Mouse (Mus musculus): ENCODE data around the gene Olfr378. TPM values are rescaled to one million over a fixed set of nuclear protein-coding genes. Genes with fewer than 3 reads are reported as not detected.

Olfr378 gene
- total RNA-seq (2014; rRNA removed): not detected in 2 replicates
- polyA plus RNA-seq (2015; fragmentation: Nextera tagmentation; extraction: Ambion mirVana): not detected in 2 replicates

DNA sequence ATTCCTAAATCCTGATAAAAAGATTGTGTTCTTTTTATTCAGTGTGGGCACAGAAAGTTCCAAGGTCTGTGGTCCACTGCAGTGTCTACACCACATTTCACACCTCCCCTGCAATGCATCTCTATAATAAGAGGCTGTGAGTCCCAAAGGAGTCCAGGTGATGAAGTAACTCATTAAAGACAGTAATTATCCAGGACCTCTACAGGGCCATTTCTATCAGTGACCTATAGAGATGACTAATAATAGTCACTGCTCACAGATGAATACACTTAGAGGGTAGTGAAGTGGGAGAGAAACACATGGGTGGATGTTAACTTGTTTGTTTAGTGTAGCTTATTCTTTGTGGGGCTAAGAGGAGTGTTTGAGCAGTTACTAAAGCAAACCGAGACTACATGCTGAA, at the start of gene Olfr378:
Gene Olfr378, minus strand, starts transcription at position 101 of the 400 bp plus-strand sequence.
- no peak for TF ChIP-seq CTCF (IDR thresholded peaks at IDR 0.05)
- no peak within 1 kb of the TSS for H3K4me3 ChIP-seq (ENCODE audit: low read depth, low read length)
- ATAC-seq (ENCODE audit: low FRiP score) (no peak), DNase-seq (ENCODE audit: low spot score) (no peak)
- no peak within 1 kb of the TSS for H3K9ac ChIP-seq (replicated peaks; ENCODE audit: low read length, poor library complexity, severe bottlenecking)
- no peaks in the 10 kb centered on the region for H3K27me3 ChIP-seq (ENCODE audit: insufficient read depth, low read length)
- H3K27ac ChIP-seq (ENCODE audit: low read depth, low read length): no peak within 1 kb of the TSS
- 98% methylated on average over 1 of the region's 1 CpGs for WGBS
- H3K36me3 ChIP-seq (ENCODE audit: insufficient read depth, low read length): no peaks in the 10 kb centered on the region
- H3K4me2 ChIP-seq (ENCODE audit: low read depth, low read length, poor library complexity, severe bottlenecking): no peak within 1 kb of the TSS
- peaks cover 11% of the 10 kb centered on the region for H3K9me3 ChIP-seq (ENCODE audit: low read length)
- no peaks in the 10 kb centered on the region for H3K4me1 ChIP-seq (ENCODE audit: insufficient read depth, low read length)

- DNase-seq (ENCODE audit: low spot score) (no peak), ATAC-seq (ENCODE audit: low FRiP score) (no peak)
- Histone ChIP-seq H3K9me3 (ENCODE audit: low read length) (peaks cover under 1% of the 10 kb centered on the region; the same call in 1 of the 2 replicates), H3K4me2 (ENCODE audit: low read depth, low read length, poor library complexity, severe bottlenecking) (no peak within 1 kb of the TSS), H3K4me1 (ENCODE audit: insufficient read depth, low read length) (no peaks in the 10 kb centered on the region), H3K36me3 (ENCODE audit: insufficient read depth, low read length) (no peaks in the 10 kb centered on the region), H3K27ac (ENCODE audit: low read depth, low read length) (no peak within 1 kb of the TSS), H3K9ac (replicated peaks; ENCODE audit: low read length, poor library complexity, severe bottlenecking) (no peak within 1 kb of the TSS), H3K4me3 (ENCODE audit: low read depth, low read length) (no peak within 1 kb of the TSS), H3K27me3 (ENCODE audit: insufficient read depth, low read length) (no peaks in the 10 kb centered on the region)
- TF ChIP-seq CTCF (IDR thresholded peaks at IDR 0.05): no peak
- WGBS: 88% methylated on average over 1 of the region's 1 CpGs
These were observed 29.1 kb upstream of the Olfr378 start, which contains the start of gene Olfr380 for GRCm38 (mm10) chr11:73457408-73457807. TSS of gene Olfr380 (minus strand) at chr11:73457508.

DNA sequence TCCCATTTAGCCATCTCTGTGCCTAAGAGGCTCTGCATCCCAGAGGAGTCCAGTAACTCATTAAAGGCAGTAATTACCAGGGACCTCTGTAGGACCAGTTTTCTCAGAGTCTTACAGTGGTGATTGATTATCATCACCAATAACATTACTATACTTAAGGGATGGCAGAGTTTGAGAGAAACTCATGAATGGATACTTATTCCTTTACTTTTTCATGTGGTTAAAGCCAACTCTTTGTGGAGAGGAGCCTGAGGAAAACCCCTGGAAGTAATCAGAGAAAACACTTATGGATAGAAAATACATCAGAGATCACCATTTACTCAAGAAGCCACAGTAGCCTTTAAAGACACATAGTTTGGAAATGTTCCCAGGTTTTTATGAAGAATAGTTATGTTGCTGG, 28.8 kb downstream of the Olfr378 start, which contains the start of gene Olfr1:
Gene Olfr1, minus strand, starts transcription at position 101 of the 400 bp plus-strand sequence.
- no peak for TF ChIP-seq CTCF (IDR thresholded peaks at IDR 0.05)
- Histone ChIP-seq H3K4me3 (ENCODE audit: low read depth, low read length) (no peak within 1 kb of the TSS), H3K9ac (replicated peaks; ENCODE audit: low read length, poor library complexity, severe bottlenecking) (no peak within 1 kb of the TSS), H3K36me3 (ENCODE audit: insufficient read depth, low read length) (no peaks in the 10 kb centered on the region), H3K4me2 (ENCODE audit: low read depth, low read length, poor library complexity, severe bottlenecking) (no peak within 1 kb of the TSS), H3K27ac (ENCODE audit: low read depth, low read length) (no peak within 1 kb of the TSS), H3K9me3 (ENCODE audit: low read length) (0 out of 2 replicates have a peak, but pooled peaks cover 2% of the 10 kb centered on the region), H3K4me1 (ENCODE audit: insufficient read depth, low read length) (no peaks in the 10 kb centered on the region), H3K27me3 (ENCODE audit: insufficient read depth, low read length) (no peaks in the 10 kb centered on the region)
- DNase-seq (ENCODE audit: low spot score) (no peak), ATAC-seq (ENCODE audit: low FRiP score) (no peak)

DNA sequence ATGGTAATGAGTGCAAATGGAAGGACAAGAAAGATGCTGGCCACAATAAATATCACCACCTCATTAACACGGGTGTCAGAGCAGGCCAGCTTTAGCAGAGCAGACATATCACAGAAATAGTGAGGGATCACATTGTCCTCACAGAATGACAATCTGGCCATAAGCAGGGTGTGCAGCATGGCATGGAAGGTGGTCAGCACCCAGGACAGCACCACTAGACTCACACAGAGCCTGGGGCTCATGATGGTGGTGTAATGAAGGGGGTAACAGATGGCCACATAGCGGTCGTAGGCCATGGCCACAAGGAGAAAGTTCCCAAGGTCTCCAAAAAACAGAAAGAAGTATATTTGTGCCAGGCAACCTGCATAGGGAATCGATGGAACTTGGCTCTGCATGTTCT, 32.9 kb downstream of the Olfr378 start:
- H3K4me2 ChIP-seq (ENCODE audit: low read depth, low read length, poor library complexity, severe bottlenecking): no peak overlapping the region
- no peaks in the 10 kb centered on the region for H3K4me1 ChIP-seq (ENCODE audit: insufficient read depth, low read length)
- 0 out of 2 replicates have a peak, but pooled peaks cover under 1% of the 10 kb centered on the region for H3K9me3 ChIP-seq (ENCODE audit: low read length)
- H3K36me3 ChIP-seq (ENCODE audit: insufficient read depth, low read length): no peaks in the 10 kb centered on the region
- no peak overlapping the region for H3K27ac ChIP-seq (ENCODE audit: low read depth, low read length)
- DNase-seq (ENCODE audit: low spot score): no peak
- no peak overlapping the region for H3K4me3 ChIP-seq (ENCODE audit: low read depth, low read length)
- H3K27me3 ChIP-seq (ENCODE audit: insufficient read depth, low read length): no peaks in the 10 kb centered on the region
- no peak overlapping the region for H3K9ac ChIP-seq (replicated peaks; ENCODE audit: low read length, poor library complexity, severe bottlenecking)
- 76% methylated on average over 4 of the region's 4 CpGs for WGBS
- no peak for TF ChIP-seq CTCF (IDR thresholded peaks at IDR 0.05)
- ATAC-seq (ENCODE audit: low FRiP score): no peak

Other genes starting within 250 kb of the Olfr378 start
- 21.5 and 22.9 TPM in 2 replicates for gene Ctns, start 229.4 kb downstream of the Olfr378 start, total RNA-seq (2014; rRNA removed)
- 13.0 and 13.3 TPM in 2 replicates for gene Ctns, start 229.4 kb downstream of the Olfr378 start, polyA plus RNA-seq (2015; fragmentation: Nextera tagmentation; extraction: Ambion mirVana)
- gene Shpk, start 229.0 kb downstream of the Olfr378 start, total RNA-seq (2014; rRNA removed): 2.2 and 2.7 TPM in 2 replicates
- gene Shpk, start 229.0 kb downstream of the Olfr378 start, polyA plus RNA-seq (2015; fragmentation: Nextera tagmentation; extraction: Ambion mirVana): 2.2 and 2.3 TPM in 2 replicates
- 0.33 and 0.42 TPM in 2 replicates for gene Trpv1, start 194.2 kb downstream of the Olfr378 start, total RNA-seq (2014; rRNA removed)
- gene Trpv1, start 194.2 kb downstream of the Olfr378 start, polyA plus RNA-seq (2015; fragmentation: Nextera tagmentation; extraction: Ambion mirVana): 0.31 and 0.47 TPM in 2 replicates
- 0.27 and 0.66 TPM in 2 replicates for gene Trpv3, start 161.1 kb downstream of the Olfr378 start, total RNA-seq (2014; rRNA removed)
- gene Trpv3, start 161.1 kb downstream of the Olfr378 start, polyA plus RNA-seq (2015; fragmentation: Nextera tagmentation; extraction: Ambion mirVana): 0.20 and 0.31 TPM in 2 replicates
- gene Aspa, start 98.9 kb downstream of the Olfr378 start, total RNA-seq (2014; rRNA removed): 3.0 and 3.9 TPM in 2 replicates
- 4.2 and 5.0 TPM in 2 replicates for gene Aspa, start 98.9 kb downstream of the Olfr378 start, polyA plus RNA-seq (2015; fragmentation: Nextera tagmentation; extraction: Ambion mirVana)
- not detected in 2 replicates for gene Gm49340, start 98.7 kb downstream of the Olfr378 start, total RNA-seq (2014; rRNA removed)
- gene Gm49340, start 98.7 kb downstream of the Olfr378 start, polyA plus RNA-seq (2015; fragmentation: Nextera tagmentation; extraction: Ambion mirVana): not detected in 2 replicates
- gene Spata22, start 98.7 kb downstream of the Olfr378 start, total RNA-seq (2014; rRNA removed): not detected in 2 replicates
- gene Spata22, start 98.7 kb downstream of the Olfr378 start, polyA plus RNA-seq (2015; fragmentation: Nextera tagmentation; extraction: Ambion mirVana): 0.16 and 0.31 TPM in 2 replicates
- gene Olfr20, start 77.7 kb downstream of the Olfr378 start, total RNA-seq (2014; rRNA removed): not detected in 2 replicates
- not detected in 2 replicates for gene Olfr20, start 77.7 kb downstream of the Olfr378 start, polyA plus RNA-seq (2015; fragmentation: Nextera tagmentation; extraction: Ambion mirVana)
- gene Olfr376, start 57.2 kb downstream of the Olfr378 start, total RNA-seq (2014; rRNA removed): not detected in 2 replicates
- not detected in 2 replicates for gene Olfr376, start 57.2 kb downstream of the Olfr378 start, polyA plus RNA-seq (2015; fragmentation: Nextera tagmentation; extraction: Ambion mirVana)
- gene Olfr1, start 28.9 kb downstream of the Olfr378 start, total RNA-seq (2014; rRNA removed): not detected in 2 replicates
- gene Olfr1, start 28.9 kb downstream of the Olfr378 start, polyA plus RNA-seq (2015; fragmentation: Nextera tagmentation; extraction: Ambion mirVana): not detected in 2 replicates
- gene Olfr380, start 29.0 kb upstream of the Olfr378 start, total RNA-seq (2014; rRNA removed): not detected in 2 replicates
- gene Olfr380, start 29.0 kb upstream of the Olfr378 start, polyA plus RNA-seq (2015; fragmentation: Nextera tagmentation; extraction: Ambion mirVana): not detected in 2 replicates
- not detected in 2 replicates for gene Olfr381, start 63.1 kb upstream of the Olfr378 start, total RNA-seq (2014; rRNA removed)
- gene Olfr381, start 63.1 kb upstream of the Olfr378 start, polyA plus RNA-seq (2015; fragmentation: Nextera tagmentation; extraction: Ambion mirVana): not detected in 2 replicates
- not detected in 2 replicates for gene Olfr382, start 88.7 kb upstream of the Olfr378 start, total RNA-seq (2014; rRNA removed)
- not detected in 2 replicates for gene Olfr382, start 88.7 kb upstream of the Olfr378 start, polyA plus RNA-seq (2015; fragmentation: Nextera tagmentation; extraction: Ambion mirVana)
- gene Olfr385, start 164.5 kb upstream of the Olfr378 start, total RNA-seq (2014; rRNA removed): not detected in 2 replicates
- gene Olfr385, start 164.5 kb upstream of the Olfr378 start, polyA plus RNA-seq (2015; fragmentation: Nextera tagmentation; extraction: Ambion mirVana): not detected in 2 replicates
- not detected in 2 replicates for gene Olfr384, start 170.1 kb upstream of the Olfr378 start, total RNA-seq (2014; rRNA removed)
- not detected in 2 replicates for gene Olfr384, start 170.1 kb upstream of the Olfr378 start, polyA plus RNA-seq (2015; fragmentation: Nextera tagmentation; extraction: Ambion mirVana)